Mouse (Mus musculus) inflammation-experienced regulatory T-cells, adult 6 months (primary cell): ENCODE data around the gene Olfr403. TPM values are rescaled to one million over a fixed set of nuclear protein-coding genes. Genes with fewer than 3 reads are reported as not detected.
"Not testable (repeated sequence)": the region's sequence is repeated elsewhere in the genome, so short reads cannot be mapped to it uniquely, and the experiment has no call there.

Source experiments
- ATAC-seq: one replicate; pipeline ENCODE4 v1.8.0; 2017
- polyA plus RNA-seq, 3 experiments: library from polyadenylated mRNA; unstranded; fragments of 100-300 nt; shearing (Covaris generic); gene quantifications; one replicate each; pipeline ENCODE4 v1.2.1; 2017

Olfr403 gene
- not detected for polyA plus RNA-seq

DNA sequence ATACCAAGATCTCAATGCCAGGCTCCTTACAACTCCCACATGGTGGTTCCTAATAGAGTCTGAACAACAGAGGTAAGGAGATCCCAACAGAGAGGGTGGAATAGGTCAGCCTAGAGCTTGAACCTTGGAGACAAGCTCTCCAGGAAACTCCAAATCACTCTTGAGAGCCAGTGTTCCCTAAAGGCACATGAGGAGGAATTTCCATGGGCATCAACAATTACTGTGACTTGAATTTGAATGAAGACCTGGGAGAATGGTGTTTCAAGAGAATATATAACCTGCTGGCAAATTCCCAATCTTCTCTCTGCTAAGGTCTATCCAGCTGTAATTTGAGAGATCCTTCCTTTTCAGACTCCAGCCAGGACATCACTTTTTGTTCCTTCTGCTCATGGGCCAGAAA, at the start of gene Olfr403:
Gene Olfr403, plus strand, starts transcription at position 301 of the 400 bp plus-strand sequence.
- no peak for ATAC-seq

DNA sequence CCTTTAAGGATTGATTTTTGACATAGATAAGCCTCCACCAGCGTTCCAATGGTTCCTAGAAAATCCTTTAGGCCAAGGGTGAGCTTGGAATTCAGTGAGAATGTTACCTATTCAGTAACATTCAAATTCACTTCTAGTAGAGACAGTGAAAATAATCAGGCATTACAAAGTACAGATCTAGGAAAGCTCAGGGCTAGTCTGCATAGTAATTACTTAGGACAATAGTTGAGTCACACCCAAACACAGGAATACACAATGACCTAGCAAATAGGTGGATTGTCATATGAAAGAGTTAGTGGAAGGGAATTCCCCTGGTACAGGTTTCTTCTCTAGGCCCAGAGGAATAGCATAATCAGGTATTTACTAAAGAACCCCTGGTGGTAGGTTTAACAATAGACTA, 46.0 kb upstream of the Olfr403 start:
- not testable (repeated sequence) for ATAC-seq

DNA sequence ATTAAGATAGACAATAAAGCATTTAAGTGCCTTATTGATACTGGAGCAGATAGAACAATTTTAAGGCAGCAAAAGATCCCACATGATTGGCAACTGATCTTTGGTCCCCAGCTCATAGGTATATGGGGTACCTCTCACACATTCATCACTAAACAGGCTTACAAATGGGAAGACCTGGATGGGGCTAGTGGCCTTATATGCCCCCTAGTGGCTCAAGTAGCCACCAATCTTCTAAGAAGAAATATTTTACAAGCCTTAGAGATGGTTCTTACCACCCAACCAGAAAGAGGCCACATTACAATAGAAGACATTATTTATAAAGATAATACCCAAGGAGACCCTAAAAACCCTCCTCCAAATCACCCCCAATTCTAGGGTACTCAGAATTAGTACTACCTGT, 40.2 kb upstream of the Olfr403 start:
- ATAC-seq = no peak

DNA sequence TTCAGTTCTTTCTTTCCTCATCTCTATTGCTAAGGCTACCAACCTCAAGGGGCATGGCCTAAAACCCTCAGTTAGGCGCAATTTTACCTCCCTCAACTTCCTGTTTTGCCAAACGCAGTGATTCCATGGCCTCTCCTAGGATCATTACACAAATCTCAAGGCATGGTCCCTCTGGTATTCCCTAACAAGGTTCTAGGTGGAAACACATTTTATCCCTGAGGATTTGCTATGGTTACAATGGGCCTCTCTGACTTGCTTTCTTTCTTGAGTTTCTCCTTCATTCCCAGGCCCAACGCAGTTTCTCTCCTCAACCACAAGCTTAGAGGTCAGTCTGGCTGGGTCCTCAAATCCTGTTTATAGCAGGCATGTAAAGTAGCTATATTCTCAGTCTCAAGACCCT, 32.8 kb upstream of the Olfr403 start, which contains the start of gene Olfr402:
Gene Olfr402, plus strand, starts transcription at position 301 of the 400 bp plus-strand sequence.
- no peak for ATAC-seq

DNA sequence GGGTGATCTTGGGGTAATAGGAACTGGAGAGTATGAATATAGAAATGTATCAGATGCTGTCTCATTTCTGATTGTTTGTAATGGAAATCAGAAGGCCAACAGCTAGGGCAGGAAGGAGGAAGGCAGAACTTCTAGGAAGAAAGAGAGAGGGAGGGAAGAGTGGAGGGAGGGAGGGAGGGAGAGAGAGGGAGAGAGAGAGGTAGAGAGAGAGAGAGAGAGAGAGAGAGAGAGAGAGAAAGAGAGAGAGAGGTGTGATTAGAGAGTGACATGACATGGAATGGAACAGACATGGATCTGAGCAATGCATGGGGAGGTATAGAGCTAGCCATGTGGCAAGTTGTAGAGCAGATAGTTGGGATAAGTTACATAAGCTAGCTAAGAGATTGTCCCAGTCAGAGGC, 17.3 kb upstream of the Olfr403 start:
- no peak for ATAC-seq

DNA sequence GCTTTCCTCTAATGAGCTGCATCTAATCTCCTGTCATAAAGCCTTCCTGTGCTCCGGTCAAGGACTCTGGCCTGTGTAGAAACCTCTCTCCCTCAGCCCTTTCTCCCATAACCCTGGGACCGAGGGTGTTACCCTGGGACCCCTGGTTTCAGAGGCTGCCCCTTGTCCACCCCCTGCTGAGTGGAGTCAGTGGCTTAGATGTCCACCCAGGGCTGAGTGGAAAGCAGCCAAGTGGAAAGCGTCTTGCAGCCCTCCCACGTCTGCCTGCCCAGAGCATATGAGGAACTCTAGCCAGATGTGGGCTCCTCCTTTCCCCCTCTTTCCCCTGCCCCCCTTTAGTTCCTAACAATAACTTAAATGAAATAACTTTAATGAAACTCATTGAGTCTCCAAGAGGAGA, 2.9 kb upstream of the Olfr403 start:
- no peak for ATAC-seq

DNA sequence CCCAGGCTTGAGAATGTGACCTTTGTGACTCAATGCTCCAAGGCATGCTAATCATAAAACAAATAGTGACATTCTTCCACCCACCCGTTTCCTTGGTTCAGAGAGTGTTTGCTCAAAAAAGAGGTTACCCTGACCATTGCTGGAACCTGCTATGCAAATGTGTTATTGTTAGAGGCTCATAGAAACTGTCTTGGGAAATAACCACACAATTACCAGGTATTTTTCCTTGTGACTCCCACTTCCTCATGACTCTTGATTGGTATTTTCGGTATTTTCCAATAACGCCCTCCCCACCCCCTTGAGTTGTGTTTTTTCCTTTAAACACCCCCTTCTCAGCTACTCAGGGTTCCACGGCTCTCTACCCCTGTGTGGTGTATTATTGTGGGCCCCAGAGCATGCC, 2.3 kb upstream of the Olfr403 start:
- ATAC-seq = no peak

DNA sequence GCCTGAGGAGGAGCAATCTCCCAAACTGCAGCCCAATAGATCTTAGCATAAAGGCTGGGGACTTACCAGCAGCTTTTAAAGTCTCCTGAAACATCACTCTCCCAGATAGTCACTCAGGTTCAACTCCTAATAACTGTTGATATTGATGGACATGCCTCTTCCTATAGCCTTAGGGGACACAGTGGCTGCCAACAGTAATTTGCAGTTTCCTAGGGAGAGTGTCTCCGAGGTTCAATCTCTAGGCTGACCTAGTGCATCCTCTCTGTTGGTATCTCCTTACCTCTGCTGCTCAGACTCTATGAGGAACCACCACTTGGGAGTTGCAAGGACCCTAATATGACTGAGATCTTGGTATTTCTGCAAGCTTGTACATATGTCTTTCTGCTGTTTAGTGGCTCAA, 25.2 kb downstream of the Olfr403 start, which contains the start of gene Olfr43:
Gene Olfr43, minus strand, starts transcription at position 101 of the 400 bp plus-strand sequence.
- ATAC-seq = no peak

DNA sequence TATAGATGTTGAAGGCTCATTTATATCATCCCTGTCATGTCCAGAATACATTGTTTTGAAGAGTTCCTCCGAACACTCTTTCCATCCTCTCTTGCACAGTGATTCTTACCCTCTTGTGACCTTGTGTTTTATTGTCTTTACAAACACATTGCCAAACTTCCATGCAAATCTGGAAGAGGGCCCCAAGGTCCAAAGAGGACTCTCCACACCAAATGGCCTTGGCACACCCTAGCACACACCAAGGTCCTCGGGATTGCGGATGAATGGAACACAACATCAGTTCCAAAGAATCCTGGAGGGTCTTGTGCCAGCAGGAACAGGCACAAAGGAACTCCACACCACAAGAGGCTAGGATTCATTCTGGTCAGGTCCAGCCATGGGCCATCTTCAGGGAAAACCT, 55.2 kb downstream of the Olfr403 start:
- no peak for ATAC-seq

Other genes starting within 250 kb of the Olfr403 start
- gene Olfr23, start 249.6 kb upstream of the Olfr403 start, polyA plus RNA-seq = not detected
- gene Olfr397, start 225.4 kb upstream of the Olfr403 start, polyA plus RNA-seq = not detected
- gene Olfr398, start 195.8 kb upstream of the Olfr403 start, polyA plus RNA-seq = not detected
- not detected for gene Olfr139, start 129.7 kb upstream of the Olfr403 start, polyA plus RNA-seq
- gene Olfr399, start 129.6 kb upstream of the Olfr403 start, polyA plus RNA-seq = not detected
- gene Zfp616, start 116.3 kb upstream of the Olfr403 start, polyA plus RNA-seq = not detected
- under 1 TPM in 1 of 3 experiments, not detected in 2; 0.25 TPM for gene Olfr401, start 72.5 kb upstream of the Olfr403 start, polyA plus RNA-seq
- not detected for gene Olfr402, start 32.7 kb upstream of the Olfr403 start, polyA plus RNA-seq
- not detected for gene Olfr43, start 25.1 kb downstream of the Olfr403 start, polyA plus RNA-seq
- not detected for gene Olfr406, start 73.6 kb downstream of the Olfr403 start, polyA plus RNA-seq
- not detected for gene Olfr59, start 97.5 kb downstream of the Olfr403 start, polyA plus RNA-seq
- gene Olfr410, start 151.8 kb downstream of the Olfr403 start, polyA plus RNA-seq = not detected
- gene Olfr411, start 166.4 kb downstream of the Olfr403 start, polyA plus RNA-seq = not detected
- gene Olfr412, start 175.8 kb downstream of the Olfr403 start, polyA plus RNA-seq = not detected